Mouse (Mus musculus) cerebellum, adult (tissue): ENCODE measurements around the gene Adamts9.

Experiments used
- ATAC-seq: cut with Nextera tagmentation; 2 replicates; pipeline ENCODE4 v1.9.2; 2017; ENCODE audit warnings: mild to moderate bottlenecking, moderate library complexity, mixed read lengths; ENCODE audit not compliant: insufficient number of reproducible peaks, low FRiP score, low TSS enrichment

Gene Adamts9

DNA sequence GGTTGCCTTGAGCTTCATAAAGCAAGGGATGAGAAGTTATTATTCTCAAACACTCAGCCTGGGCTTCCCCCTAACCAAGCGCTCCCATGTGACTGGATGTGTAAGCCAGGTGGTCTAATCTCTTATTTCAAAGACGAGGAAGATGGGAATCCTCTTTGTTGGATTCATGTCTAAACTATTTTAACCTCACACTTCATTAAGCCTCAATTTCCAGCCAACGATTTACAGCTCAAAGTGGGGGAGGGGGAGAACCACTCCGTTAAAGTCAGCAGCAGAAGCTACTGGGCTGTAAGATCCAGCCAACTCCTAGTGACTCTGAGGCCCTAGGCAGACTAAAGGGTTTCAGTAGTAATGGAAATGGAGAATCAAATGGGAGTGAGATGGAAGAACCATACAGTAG, 71.5 kb downstream of the Adamts9 start:
- no peak for ATAC-seq

DNA sequence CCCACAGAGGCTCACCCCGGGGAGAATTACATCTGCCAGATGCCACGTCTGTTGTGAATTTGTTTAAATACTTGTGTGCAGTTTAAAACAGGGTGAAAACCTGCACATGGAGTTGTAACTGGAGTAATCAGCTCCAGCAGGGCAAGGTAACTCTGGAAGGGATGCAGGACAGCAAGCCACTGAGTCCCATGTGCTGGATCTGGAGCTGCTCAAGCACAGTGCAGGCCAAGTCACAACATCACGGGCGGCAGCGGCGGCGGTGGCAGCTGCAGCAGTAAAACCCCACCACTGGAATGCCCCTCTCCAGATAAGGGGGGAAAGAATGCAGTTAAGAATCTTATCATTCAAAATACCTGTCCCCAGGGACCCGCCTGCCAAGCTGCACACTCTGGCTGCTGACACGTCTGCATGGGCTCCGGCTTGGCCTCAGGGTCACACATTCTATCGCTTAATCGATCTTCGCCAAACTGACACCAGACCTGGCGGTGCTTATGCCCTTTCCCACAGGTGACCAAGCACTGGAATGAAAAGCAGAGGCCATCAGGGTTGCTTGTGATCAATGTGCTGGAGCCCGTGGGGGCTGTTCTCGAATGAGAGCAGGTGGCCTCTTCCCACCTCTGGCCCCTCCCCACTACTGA, 73.6 kb downstream of the Adamts9 start:
- no peak for ATAC-seq

DNA sequence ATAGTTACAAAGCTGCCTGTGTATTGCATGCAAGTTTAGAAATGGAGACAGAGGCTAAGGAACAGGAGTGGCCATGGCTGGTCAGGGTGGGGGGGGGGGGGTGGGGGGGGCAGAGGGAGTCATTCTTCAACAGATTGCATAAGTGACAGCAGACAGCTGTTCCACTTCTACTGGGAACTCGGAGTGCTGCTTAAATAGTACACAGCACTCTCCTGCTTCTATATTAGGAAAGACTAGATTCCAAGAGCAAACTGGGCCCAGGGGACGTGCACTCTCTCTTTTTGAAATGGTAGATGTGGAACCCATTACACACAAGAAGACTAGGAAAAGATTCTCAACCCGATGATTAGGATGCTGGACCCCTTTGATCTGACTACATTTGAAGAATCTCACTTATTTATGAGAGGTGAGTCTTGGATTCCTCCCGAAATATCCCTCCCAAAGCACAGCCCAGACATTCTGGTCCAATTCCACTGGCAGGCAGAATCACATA, 74.2 kb downstream of the Adamts9 start, which contains the start of gene Gm15737:
TSS of gene Gm15737 (plus strand) at position 269 of the 493 bp plus-strand sequence.
- ATAC-seq, result no peak

DNA sequence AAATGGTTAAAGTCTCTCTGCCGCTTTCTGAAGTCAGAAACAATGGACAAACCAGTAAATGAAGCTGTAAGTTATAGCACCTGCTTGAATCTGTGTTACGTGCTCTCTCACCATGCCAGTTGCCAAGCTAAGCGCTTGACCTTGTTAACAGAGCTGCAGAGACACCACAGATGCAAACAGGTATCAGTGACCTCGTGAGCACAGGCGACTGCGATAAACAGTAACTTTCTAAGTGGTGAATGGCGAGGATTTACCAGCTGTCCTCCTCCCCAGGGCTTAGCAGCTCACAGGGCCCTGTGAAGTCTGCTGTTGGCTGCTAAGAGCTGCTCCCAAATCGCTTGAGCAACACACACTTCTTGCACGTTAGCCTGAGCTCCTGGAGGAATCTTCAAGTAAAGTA, 80.7 kb downstream of the Adamts9 start:
- ATAC-seq, result no peak

DNA sequence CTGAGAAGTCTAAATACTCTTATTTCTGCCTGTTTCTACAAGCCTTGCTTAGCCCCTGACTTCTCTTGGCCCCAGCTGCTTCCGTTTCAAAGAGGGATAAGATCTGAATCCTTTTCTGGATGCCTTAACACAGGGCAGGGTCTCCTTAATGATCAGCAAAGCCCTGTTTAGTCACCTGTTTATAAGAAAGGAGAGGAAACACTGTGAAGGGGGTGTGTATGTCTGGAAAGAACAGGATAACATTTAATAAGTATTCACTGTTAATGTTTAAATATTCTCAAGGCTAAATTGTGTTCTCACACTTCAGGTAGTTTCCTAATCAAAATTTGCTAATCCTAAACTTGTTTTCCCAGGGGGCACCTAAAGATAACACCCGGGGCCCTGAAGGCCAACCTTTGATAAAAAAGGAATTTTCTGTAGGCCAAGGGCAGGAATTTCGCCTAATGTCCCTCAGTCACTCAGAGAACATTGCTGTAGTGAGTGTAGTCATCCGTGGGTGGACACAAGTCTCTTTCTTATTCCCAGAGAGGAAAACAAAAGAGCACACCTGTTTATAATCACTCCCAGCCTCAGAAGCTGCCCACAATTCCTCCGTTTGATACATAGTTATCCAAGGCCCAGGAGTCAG, 82.9 kb downstream of the Adamts9 start:
- ATAC-seq, result no peak

DNA sequence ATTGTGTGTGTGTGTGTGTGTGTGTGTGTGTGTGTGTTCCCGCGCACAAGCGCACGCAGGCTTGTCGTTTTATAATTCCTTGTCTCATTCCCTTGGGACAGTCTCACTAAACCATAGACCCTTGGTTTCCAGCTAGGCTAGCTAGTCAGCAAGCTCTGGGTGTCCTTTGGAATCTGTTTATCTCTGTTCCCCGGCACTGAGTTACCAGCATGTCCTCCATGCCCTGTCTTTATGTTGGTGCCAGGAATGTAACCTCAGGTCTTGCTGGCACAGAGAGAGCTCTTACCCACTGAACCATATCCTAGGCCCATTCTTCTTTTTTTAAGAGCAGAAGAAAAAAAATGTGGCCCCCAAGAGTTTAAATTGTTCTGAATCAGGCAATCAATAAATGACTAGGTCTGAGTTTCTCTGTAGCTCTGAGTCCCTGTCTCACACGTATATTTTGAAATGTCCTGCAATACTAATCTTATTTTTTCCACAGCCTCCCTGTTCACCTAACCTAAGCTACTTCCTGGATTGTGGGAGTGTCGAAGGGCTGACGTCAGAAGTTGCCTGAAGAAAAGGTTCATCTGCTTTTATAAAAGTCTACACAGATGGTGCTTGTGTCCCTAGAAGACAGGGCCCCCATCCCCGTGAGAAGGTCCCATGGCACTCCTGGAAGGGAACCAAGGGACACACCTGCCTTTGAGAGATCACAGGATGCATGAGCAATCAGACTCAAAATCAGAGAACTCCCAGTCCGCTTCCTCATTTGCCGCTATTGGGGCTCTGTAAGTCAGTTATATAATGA, 84.4 kb downstream of the Adamts9 start:
- no peak for ATAC-seq

DNA sequence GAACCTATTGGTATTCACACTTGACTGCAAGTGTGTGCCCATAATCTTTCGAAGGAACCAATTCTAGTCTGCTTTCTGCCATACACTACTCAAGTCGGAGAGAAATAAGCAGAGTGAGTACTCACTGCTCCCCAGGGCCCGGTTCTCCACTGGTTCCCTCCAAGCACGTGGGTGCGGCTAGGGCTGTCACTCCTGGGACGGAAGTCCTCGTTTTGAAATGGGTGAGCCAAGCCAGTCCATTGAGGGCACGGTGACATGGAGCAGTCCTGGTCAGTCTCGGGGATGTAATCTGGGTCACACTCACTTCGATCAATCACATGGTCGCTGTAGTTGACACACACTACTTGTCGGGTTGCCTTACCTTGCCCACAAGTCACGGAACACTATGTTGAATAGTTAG, 85.5 kb downstream of the Adamts9 start:
- no peak for ATAC-seq

DNA sequence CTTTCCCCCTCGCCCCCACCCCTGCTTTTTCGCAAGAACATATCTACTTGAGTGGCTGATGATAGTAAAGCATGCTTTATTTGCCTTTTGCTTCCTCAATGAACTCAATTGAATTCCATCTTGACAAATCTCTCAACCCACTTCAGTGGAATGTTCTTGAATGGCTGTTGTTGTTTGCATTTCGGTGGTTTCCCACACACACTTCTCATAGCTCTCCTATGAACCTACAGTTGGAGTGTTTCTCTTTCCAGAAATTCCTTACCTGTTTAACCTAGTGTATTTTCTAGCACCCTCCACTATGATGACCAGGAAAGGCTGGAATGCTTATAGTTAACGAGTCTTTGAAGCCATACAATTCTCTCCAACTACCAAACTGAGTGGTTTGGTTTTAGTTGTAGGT, 88.4 kb downstream of the Adamts9 start:
- ATAC-seq, result no peak

DNA sequence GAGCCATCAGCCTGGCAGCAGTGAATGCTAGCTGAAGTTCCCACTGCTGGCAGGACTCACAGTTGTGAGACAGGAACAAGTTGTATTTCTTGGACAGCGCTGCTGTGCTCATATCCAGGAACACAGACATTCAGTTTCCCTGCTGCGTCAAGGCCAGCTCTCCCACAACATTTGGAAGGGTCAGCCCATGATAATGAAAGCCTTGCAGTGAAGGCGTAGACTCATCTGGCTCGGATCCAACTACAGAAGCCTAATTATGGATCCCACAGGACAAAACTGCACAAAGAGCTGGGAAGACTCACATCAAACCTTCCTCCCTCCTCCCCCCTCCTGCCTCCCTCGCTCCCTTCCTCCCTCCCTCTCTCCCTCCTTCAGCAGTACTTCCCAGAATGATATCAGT, 93.0 kb downstream of the Adamts9 start:
- no peak for ATAC-seq

DNA sequence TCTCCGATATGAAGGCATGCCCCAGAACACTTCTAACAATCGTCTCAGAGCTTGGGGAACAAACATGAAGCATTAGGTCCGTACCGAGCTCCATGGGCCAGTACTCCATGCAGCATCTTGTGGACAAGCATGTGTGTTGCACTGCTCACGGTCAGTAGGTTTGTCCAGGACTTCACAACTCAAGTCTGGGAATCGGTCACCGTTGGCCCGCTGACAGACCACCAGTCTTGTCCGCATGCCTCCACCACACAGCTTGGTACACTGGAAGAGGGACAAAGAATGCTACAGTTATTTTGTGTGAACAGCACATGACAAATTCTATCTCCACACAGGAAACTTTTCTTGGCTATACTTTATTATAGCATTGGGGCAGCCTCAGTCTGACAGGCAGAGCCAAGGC, 94.1 kb downstream of the Adamts9 start:
- no peak for ATAC-seq

DNA sequence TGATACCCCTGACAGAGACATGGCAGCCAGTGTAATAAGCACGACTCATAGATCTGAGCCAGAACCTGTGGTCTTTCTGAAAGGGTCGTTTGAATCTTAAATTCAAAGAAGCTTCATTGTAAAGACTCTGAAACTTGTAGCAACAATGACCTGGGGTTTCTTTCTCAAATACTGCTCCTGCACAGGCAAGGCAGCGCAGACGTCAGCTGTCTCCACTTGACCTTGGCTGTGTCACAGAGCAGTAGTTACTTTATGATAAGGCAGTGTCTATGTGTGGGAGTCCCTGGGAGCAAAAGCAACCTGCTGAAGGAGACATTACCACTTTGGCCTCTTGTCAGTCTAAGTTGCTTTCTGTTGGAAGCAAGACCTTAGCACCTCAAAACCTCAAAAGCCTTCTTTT, 96.7 kb downstream of the Adamts9 start:
- no peak for ATAC-seq

DNA sequence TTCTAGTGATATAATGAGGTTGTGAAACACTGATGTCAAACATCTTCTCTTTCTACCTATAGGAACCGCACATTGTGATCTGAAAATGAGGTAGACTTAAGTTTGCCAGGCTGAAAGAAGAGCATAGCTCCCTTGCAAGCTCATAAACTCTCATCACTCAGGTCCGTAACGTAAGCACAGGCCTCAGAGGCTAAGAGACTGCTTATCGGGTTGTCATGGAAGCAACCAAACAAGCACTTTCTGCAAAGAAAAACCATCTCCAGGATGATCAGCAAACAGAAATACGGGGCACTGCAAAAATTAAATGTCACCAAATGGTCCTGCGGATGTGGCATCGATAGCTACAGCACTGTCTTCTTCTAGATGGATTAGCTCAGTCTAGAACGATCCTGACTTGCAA, 97.4 kb downstream of the Adamts9 start:
- no peak for ATAC-seq

DNA sequence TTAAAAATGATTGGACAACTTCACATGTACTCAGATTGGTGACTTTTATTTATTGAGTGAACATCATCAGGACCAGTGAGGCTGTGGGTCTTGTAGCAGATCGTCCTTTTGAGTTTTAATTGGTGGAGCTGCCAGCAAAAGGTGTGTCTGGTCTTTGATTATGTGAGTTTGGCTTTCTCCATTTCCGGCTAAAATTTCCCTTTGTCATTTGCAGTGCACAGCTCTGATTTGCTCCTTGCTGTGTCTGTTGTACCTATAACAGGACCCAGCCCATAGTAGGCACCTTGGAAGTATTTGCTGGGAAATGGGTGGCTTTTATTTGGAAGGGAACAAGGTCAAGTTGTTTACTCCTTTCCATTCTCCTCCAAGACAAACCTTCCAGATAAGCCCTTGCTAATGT, 99.8 kb downstream of the Adamts9 start:
- ATAC-seq, result no peak

DNA sequence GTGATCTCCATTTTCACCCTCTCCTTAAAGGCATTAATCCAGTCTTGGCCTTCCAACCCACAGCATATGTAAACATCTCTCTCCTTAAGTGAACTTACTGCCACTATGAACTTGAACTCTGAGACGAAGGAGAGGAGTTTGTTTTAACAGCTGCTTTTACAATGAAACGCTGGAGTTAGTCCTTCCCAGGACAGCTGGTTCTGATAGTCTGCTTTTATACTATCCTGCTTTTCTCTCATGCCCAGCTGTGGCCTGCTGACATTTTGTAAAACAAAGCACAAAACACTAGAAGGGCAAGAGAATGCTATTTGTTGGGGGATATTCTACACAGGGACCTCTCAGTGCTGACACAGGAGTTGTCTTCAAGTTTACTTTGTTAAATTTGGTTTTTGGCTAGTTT, 101.3 kb downstream of the Adamts9 start:
- no peak for ATAC-seq

DNA sequence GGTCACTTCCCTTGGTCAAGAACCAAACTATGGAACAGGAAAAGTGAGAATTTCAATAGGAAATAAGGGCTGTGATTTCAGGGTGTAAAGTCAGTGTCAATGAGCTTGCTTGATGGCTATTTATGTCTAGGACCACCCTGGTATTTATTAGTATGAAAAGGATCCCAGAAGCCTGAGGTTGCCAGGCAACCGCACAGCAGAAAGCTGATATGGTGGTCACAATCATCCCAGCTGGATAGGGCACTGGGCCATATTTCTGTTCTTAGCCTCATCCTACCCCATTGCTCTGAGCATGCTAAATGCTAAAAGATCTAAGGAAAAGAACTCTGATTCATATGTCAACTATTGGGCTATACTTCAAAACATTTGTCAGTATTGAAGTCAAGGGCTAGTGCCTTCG, 112.2 kb downstream of the Adamts9 start:
- no peak for ATAC-seq

DNA sequence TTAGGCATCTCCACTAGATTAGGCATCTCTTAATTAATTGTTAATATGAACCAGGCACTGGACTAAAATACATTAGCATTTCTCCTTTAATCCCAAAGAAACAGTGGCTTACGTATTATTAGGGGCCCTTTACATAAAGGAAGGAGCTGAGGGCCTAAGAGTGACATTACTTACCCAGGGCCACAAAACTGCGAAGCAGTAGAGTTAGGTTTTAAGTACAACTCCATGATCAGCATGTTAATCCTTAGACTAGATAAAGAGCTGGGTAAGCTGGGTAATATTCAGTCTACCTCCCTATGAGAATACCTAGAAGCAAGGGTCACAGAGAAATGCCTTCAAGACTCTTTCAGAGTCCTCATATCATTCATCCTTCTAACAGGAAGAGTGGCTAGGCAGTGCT, 114.1 kb downstream of the Adamts9 start:
- no peak for ATAC-seq

DNA sequence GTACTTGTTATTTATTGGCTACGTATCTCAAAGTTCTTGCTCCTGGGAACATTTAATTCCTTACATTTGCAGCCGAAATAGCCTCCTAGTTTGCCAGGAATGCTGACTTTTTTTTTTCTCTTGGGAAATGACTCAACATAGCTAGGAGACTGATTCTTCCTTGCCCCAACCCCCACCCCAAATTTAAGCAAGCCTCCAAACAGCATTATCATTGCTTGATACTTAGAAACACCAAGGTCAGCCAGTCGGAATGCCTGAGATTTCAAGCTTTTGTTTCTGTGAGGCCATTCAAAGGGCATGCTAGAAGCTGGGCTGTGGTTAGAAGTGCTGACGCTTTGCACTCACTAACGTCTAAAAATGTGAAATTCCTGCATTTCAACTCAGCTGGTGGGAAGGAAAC, 115.9 kb downstream of the Adamts9 start:
- ATAC-seq, result no peak

DNA sequence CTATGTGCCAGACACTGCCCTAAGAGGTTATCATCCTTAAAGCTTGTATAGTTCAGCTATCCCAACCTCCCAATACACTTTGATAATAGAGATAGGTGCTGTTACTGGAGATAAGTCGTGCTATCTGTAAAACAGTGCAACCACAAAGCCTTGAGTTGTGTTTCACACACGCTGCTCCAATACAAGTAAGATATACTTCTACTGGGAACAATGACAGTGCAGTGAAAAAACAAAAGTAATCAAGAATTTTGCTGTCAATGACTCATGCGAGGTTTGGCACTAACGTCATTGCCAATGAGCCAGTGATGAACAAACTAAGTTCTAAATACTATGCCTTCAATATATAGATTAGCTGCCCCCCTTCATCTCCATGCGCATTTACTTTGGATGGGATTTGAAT, 116.7 kb downstream of the Adamts9 start:
- ATAC-seq, result no peak

DNA sequence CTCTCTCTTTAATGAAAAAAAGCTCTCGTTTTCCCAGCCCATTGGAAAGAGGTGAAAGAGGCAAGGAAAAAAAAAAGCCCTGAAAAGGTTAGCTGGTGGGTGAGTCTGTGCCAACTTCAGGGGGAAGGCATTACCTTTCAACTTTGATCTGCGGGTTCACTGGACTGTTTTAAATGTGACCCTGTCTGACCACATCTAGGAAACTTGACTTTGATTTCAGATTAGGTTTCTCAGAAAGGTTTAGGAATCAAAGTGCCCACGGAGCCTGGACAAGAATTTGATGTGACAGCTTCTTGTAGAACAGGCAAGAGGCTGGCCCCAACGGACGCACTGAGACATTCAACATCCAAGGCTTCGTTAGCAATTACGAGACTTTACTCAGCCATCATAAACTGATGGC, 119.3 kb downstream of the Adamts9 start:
- ATAC-seq, result no peak

DNA sequence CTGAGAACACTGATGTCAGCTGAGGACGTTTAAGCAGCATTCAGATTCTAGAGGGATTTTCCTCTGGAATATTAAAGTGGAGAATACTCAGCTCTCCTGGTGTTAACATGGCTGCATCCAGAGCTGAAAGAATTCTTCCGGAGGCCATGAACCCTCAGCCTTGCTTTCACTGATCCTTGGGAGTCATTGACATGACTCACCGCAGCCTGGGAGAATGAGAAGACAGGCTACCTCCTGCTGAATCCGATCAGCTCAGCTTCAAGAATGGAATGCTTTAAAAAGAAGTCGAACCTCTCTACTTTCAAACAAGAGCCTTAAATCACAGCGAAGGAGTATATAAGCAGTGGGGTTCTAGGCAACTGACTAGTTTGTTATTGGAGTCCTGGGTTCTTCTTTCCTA, 121.3 kb downstream of the Adamts9 start:
- no peak for ATAC-seq

DNA sequence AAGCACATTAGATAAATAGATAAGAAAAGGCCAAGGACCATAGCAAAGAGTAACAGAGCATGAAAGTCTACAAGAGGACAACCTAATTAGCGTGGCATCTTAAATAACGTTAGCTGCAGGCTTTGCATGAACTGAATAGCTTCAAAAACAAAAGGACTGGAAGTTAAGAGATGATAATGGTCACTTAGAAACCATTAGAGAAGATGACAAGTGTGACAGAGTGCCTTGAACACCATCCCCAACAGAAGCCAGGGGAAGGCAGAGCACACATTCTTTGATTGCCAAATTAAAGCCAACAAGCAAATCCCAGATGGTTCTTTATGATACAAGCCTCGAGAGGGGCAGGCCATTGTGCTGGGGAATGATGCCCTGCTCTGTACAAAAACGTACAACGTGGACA, 121.7 kb downstream of the Adamts9 start:
- ATAC-seq, result no peak

DNA sequence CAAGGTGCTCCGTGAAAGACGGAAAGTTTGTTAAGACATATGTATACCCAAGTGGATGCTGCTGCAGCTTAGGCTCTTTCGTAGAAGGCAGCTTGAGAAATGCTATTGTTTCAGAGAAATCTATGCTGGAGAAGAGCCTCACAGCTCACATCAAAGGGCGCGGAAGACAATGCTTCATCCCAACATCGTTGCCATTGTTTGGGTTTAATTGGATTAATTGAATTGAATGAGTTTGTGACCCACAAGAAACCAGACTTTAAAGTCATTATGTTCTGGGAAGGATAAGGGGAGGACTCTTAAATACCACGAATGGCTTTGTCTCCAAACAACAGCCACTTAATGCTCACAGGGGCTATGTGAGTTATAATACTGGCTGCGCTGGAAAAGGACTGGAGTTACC, 125.6 kb downstream of the Adamts9 start:
- ATAC-seq, result no peak
